Mouse (Mus musculus) MEL (cell line): Measurements from ENCODE around the gene Krtap21-1.

Source experiments
- ETS1 ChIP-seq: IDR thresholded peaks from 2 replicates; pipeline ENCODE4 v1.6.1; 2012; ENCODE audit warnings: low read depth, mild to moderate bottlenecking, inconsistent platforms, low read length, improper control_type of control experiment, moderate library complexity
- GABPA ChIP-seq: IDR thresholded peaks from 2 replicates; pipeline ENCODE4 v1.6.1; 2012; ENCODE audit warnings: low read depth, mild to moderate bottlenecking, inconsistent platforms, low read length, improper control_type of control experiment, moderate library complexity

GRCm38 (mm10) chr16:89403768-89404167 lies at the start of gene Krtap21-1:
- TF ChIP-seq ETS1, result no peak
- no peak for TF ChIP-seq GABPA
